Mouse (Mus musculus) lung, postnatal 0 days (tissue): ENCODE measurements around the gene Kcnn3.
A peak's percentile ranks its signal among the peaks of the same experiment; 100 is the strongest.

Experiments
- CTCF ChIP-seq: IDR thresholded peaks from 2 replicates; pipeline ENCODE4 v1.5.1; 2016; ENCODE audit warnings: antibody characterized with exemption, mild to moderate bottlenecking
- EP300 ChIP-seq: IDR thresholded peaks from 2 replicates; pipeline ENCODE4 v1.6.1; 2016; ENCODE audit warnings: antibody characterized with exemption, mild to moderate bottlenecking, control low read depth

GRCm38 (mm10) chr3:89490790-89491189 is 29.2 kb upstream of the Kcnn3 start:
- TF ChIP-seq EP300 (no peak), CTCF (peak; percentile 37)
